ENCODE assay signal across 8 mouse cellular contexts in the genomic region with DNA sequence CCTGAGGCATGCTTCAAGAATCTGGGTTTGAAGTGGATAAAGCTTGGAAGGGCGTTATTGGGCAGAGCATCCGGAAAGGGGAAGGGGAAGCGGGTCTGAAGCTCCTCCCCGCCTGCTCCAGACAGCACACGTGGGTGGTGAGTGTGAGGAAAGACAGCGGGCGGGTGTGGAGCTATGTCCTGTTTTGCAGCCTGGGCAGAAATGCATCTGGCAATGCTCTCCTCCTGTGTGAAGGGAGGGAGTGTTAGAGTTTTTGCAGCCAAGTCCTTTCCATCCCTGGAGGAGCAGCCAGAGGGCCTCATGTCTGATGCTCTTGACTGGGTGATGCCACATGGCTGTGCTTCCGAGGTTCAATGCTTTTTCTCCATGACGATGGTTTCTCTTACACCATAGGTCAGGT.
DNase-seq lines count a peak whose midpoint lies in the region; ATAC-seq and TF ChIP-seq lines count a peak whose summit lies in the region.

No protein-coding gene starts in this region.

- intact Hi-C loops in left cerebral cortex, adult 2 months (cut with DNase I), result no loop called here

- H3K36me3 ChIP-seq in forebrain, embryonic 10.5 days (replicated peaks), result no peaks in the 10 kb centered on the region

- H3K4me1 ChIP-seq in forebrain, embryonic 10.5 days, result no peaks in the 10 kb centered on the region

- peak; percentile 86 for ATAC-seq in neutrophil, adult 5-6 weeks (ENCODE audit: extremely low read depth, insufficient number of reproducible peaks, low FRiP score, poor library complexity, severe bottlenecking)

- peak; percentile 11 to 36 for DNase-seq in adrenal gland, adult (ENCODE audit: inconsistent age in 2 of 2, low spot score in 1 of 2)
- no peak for DNase-seq in adrenal gland, adult 18-20 months (ENCODE audit: low spot score in 2 of 2)
- peak; percentile 5 for DNase-seq in thymus, postnatal 14 days
- no peak for DNase-seq in thymus, postnatal 0 days (ENCODE audit: low spot score)
- DNase-seq in left cerebral cortex, adult 2 months (ENCODE audit: extremely low spot score in 1 of 2, low spot score in 2 of 2), result peak; percentile 13 to 27
- no peak for DNase-seq in forebrain, embryonic 10.5 days (ENCODE audit: extremely low spot score, low spot score)
- DNase-seq in embryo, embryonic 10 days (ENCODE audit: low spot score), result no peak

- H3K9me3 ChIP-seq in forebrain, embryonic 10.5 days, result no peaks in the 10 kb centered on the region

- 75% methylated on average over 9 of the region's 9 CpGs for WGBS in forebrain, embryonic 10.5 days

- H3K4me3 ChIP-seq in left cerebral cortex, adult 2 months, result no peak overlapping the region
- no peak overlapping the region for H3K4me3 ChIP-seq in forebrain, embryonic 10.5 days

- no peaks in the 10 kb centered on the region for H3K27me3 ChIP-seq in forebrain, embryonic 10.5 days (ENCODE audit: poor library complexity, severe bottlenecking)

- H3K27ac ChIP-seq in left cerebral cortex, adult 2 months, result no peak overlapping the region
- H3K27ac ChIP-seq in forebrain, embryonic 10.5 days, result no peak overlapping the region

- TF ChIP-seq CTCF in left cerebral cortex, adult 2 months (IDR thresholded peaks at IDR 0.05), result no peak; the same call in 1 of the 2 replicates

Comparison
In these comparisons a context has a peak if more than half of its experiments do, and no peak if none do; other contexts are left out.
1. DNase-seq: peak in adrenal gland, adult (2 of 2), thymus, postnatal 14 days (single experiment) and left cerebral cortex, adult 2 months (2 of 2); none in adrenal gland, adult 18-20 months (0 of 2), thymus, postnatal 0 days (single experiment), forebrain, embryonic 10.5 days (single experiment) and embryo, embryonic 10 days (single experiment).